Mouse (Mus musculus) cerebellum, adult (tissue): ENCODE measurements around the gene Vmn1r11.

Source experiments
- ATAC-seq: cut with Nextera tagmentation; 2 replicates; pipeline ENCODE4 v1.9.2; 2017; ENCODE audit warnings: mild to moderate bottlenecking, moderate library complexity, mixed read lengths; ENCODE audit not compliant: insufficient number of reproducible peaks, low FRiP score, low TSS enrichment

Gene Vmn1r11

GRCm38 (mm10) chr6:57133155-57133554 lies at the start of gene Vmn1r11:
Gene Vmn1r11, plus strand, starts transcription at chr6:57133455.
- no peak for ATAC-seq

DNA sequence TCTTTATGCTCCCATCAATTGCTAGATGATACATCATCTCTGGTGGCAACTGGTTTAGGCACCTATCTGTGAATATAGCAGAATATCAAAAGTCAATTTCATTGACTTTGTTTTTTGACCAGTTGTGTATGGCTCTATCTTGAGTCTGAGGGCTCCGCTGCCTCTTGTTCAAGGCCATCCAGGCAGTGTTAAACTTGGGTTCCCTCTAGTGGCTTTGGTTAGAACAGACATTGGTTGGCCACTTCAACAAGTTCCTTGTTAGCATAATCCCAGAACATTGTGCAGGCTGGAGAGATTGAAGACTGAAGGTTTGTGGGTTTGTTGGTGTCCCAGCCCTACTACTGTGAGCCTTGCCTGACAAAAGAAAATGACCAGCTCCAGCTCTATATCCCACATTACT lies 26.9 kb upstream of the Vmn1r11 start:
- no peak for ATAC-seq

- no peak for ATAC-seq
Measured at GRCm38 (mm10) chr6:57109154-57109553, 24.1 kb upstream of the Vmn1r11 start, which contains the start of gene Vmn1r10. Gene Vmn1r10, plus strand, starts transcription at chr6:57109454.

DNA sequence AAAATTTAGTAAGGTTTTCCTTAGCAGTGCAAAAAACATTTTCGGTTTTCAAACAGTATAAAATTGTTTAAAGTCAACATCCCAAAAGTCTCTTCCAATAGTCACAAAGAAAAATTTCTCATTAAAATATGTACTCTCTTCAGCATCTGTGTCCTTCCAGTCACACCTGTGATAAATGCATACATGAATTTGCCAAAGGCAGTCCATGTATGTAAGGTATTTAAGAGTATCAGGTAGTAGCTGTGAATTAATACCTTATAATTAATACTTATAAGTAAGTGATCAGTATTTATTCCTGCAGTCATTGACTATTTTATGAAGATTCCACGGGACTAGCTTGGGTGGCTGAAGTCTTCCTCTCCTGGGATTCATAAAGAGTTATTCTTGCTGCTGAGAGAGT lies 23.4 kb downstream of the Vmn1r11 start, which contains the start of gene Vmn1r12:
Gene Vmn1r12 (plus strand): TSS at position 301 of the 400 bp plus-strand sequence.
- ATAC-seq: no peak
